ENCODE assay signal across 9 mouse cellular contexts in the genomic region with DNA sequence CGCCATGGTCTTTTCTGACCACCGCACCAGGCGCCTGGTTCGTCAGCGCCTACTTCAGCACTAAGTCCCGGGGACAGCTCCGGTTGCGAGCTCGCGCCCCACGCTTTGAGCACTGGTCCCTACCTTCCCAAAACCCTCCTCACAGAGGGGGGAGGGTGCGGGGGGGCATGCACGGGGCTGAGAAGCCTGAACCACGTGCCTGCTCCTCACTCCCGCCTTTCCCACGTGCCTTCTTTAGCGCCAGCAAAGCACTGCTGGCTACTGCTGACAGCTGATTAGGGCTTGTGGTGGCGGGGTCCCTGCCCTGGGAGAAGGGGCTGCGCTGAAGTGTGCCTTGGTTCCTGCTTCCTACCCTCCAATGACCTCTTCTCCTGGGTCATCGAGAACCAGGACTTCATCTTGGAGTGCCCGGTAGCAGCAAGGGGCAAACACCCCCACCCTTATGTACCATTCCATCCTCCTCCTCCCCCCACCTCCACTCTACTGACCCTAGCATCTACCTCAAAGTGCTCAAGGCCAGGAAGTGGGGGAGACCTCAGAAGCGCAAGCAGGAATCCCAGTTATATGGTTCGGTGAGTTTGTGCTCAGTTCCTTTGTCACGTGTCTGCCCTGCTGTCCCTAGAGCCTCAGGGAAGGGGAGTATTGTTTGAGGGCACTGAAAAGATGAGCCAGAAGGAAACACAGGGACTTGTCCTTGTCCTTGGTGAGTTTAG. TPM values are rescaled to one million over a fixed set of nuclear protein-coding genes. Genes with fewer than 3 reads are reported as not detected.
A peak's percentile ranks its signal among the peaks of the same experiment; 100 is the strongest.
DNase-seq lines count a peak whose midpoint lies in the region; ATAC-seq and TF ChIP-seq lines count a peak whose summit lies in the region.
"Had no signal": no experiment of that assay in that cellular context is flagged by ENCODE, and none has a peak within 500 bp of the region (broad histone marks: within the 10 kb centered on the region; RNA-seq: fewer than 3 reads in every experiment).

A gene (minus strand): TSS at position 143 of the 713 bp plus-strand sequence.

- TF ChIP-seq CTCF in Patski (IDR thresholded peaks at IDR 0.05), result no peak

- H3K36me3 ChIP-seq in heart, embryonic 12.5 days, result no peaks in the 10 kb centered on the region
- H3K36me3 ChIP-seq in forebrain, embryonic 16.5 days (ENCODE audit: control insufficient read depth, insufficient read depth), result no peaks in the 10 kb centered on the region
- H3K36me3 ChIP-seq in stomach, embryonic 16.5 days (ENCODE audit: control insufficient read depth, insufficient read depth, low read length), result no peaks in the 10 kb centered on the region

- CTCF ChIA-PET in Patski (lab: Charles Lee), result no interaction called here

- H3K4me2 ChIP-seq in heart, embryonic 12.5 days, result peak within 1 kb of the TSS; percentile 34
- peak within 1 kb of the TSS; percentile 28 for H3K4me2 ChIP-seq in forebrain, embryonic 16.5 days (ENCODE audit: low read length)
- H3K4me2 ChIP-seq in stomach, embryonic 16.5 days (ENCODE audit: low read depth, low read length), result no peak within 1 kb of the TSS

- H3K9ac ChIP-seq in heart, embryonic 12.5 days, result no peak within 1 kb of the TSS
- H3K9ac ChIP-seq in forebrain, embryonic 16.5 days (replicated peaks; ENCODE audit: low read depth, low read length), result peak within 1 kb of the TSS; percentile 22; the same call in 1 of the 2 replicates
- H3K9ac ChIP-seq in stomach, embryonic 16.5 days (ENCODE audit: low read length), result no peak within 1 kb of the TSS
- H3K9ac ChIP-seq: liver, embryonic 14.5 days had no signal

- 0 out of 2 replicates have a peak, but pooled peaks have one; percentile 51 for ATAC-seq in heart, embryonic 12.5 days (ENCODE audit: insufficient number of reproducible peaks, low FRiP score)
- ATAC-seq in Patski, result peak; percentile 40
- ATAC-seq in forebrain, embryonic 16.5 days, result peak; percentile 36; the same call in 1 of the 2 replicates
- peak; percentile 53 for ATAC-seq in megakaryocyte-erythroid progenitor cell, adult 5-6 weeks (replicated peaks; ENCODE audit: low FRiP score, low TSS enrichment, poor library complexity, severe bottlenecking)
- ATAC-seq in stomach, embryonic 16.5 days (ENCODE audit: insufficient read depth, low FRiP score), result peak; percentile 69; the same call in 1 of the 2 replicates

- H3K4me3 ChIP-seq in heart, embryonic 12.5 days, result no peak within 1 kb of the TSS
- peak within 1 kb of the TSS; percentile 13 for H3K4me3 ChIP-seq in forebrain, embryonic 16.5 days (replicated peaks; ENCODE audit: low read length)
- no peak within 1 kb of the TSS for H3K4me3 ChIP-seq in stomach, embryonic 16.5 days (replicated peaks; ENCODE audit: low read length)

- H3K27me3 ChIP-seq in heart, embryonic 12.5 days (replicated peaks), result peaks cover 56% of the 10 kb centered on the region
- no peaks in the 10 kb centered on the region for H3K27me3 ChIP-seq in Patski
- peaks cover 10% of the 10 kb centered on the region; the same call in 1 of the 2 replicates for H3K27me3 ChIP-seq in forebrain, embryonic 16.5 days (replicated peaks; ENCODE audit: control insufficient read depth, insufficient read depth, low read length)
- H3K27me3 ChIP-seq in stomach, embryonic 16.5 days (ENCODE audit: control insufficient read depth, insufficient read depth, low read length), result 0 out of 2 replicates have a peak, but pooled peaks cover 5% of the 10 kb centered on the region

- 6% methylated on average over 24 of the region's 24 CpGs for WGBS in heart, embryonic 12.5 days
- 7% methylated on average over 23 of the region's 24 CpGs for WGBS in forebrain, embryonic 16.5 days
- 7% methylated on average over 24 of the region's 24 CpGs for WGBS in stomach, embryonic 16.5 days

- peaks cover 19% of the 10 kb centered on the region for H3K4me1 ChIP-seq in heart, embryonic 12.5 days (replicated peaks)
- peaks cover 23% of the 10 kb centered on the region for H3K4me1 ChIP-seq in forebrain, embryonic 16.5 days (replicated peaks; ENCODE audit: control insufficient read depth, insufficient read depth, low read length)
- 0 out of 2 replicates have a peak, but pooled peaks cover under 1% of the 10 kb centered on the region for H3K4me1 ChIP-seq in stomach, embryonic 16.5 days (ENCODE audit: control insufficient read depth, insufficient read depth, low read length)

- in situ Hi-C loops in Patski (cut with MboI; ENCODE audit: low pct_unique_long_range_greater_than_20kb), result no loop called here

- no peak for DNase-seq in heart, adult 8-10 months (ENCODE audit: low spot score)
- DNase-seq in Patski (ENCODE audit: low read depth, low spot score), result no peak
- peak; percentile 66 for DNase-seq in kidney, adult 9 months
- DNase-seq in cerebellum, adult 9-11 months, result no peak

- no peaks in the 10 kb centered on the region for H3K9me3 ChIP-seq in heart, embryonic 12.5 days (replicated peaks)
- no peaks in the 10 kb centered on the region for H3K9me3 ChIP-seq in forebrain, embryonic 16.5 days (ENCODE audit: control insufficient read depth, low read length)
- H3K9me3 ChIP-seq in stomach, embryonic 16.5 days (replicated peaks; ENCODE audit: control insufficient read depth, low read length), result no peaks in the 10 kb centered on the region

- H3K27ac ChIP-seq in heart, embryonic 12.5 days (ENCODE audit: poor library complexity, severe bottlenecking), result no peak within 1 kb of the TSS
- no peak within 1 kb of the TSS for H3K27ac ChIP-seq in forebrain, embryonic 16.5 days (ENCODE audit: low read length)
- H3K27ac ChIP-seq in stomach, embryonic 16.5 days (ENCODE audit: low read length), result no peak within 1 kb of the TSS
- H3K27ac ChIP-seq: liver, embryonic 14.5 days had no signal

- POLR2A ChIA-PET in Patski (lab: Charles Lee), result no interaction called here

RNA-seq across cellular contexts. Expression of the gene that starts here (rescaled TPM):
- polyA plus RNA-seq in heart, embryonic 12.5 days (2016; fragmentation: Nextera tagmentation; extraction: Ambion mirVana), result not detected in 2 replicates
- not detected for total RNA-seq in heart, adult 8-10 months (2022)
- 0.72 TPM for polyA plus RNA-seq in Patski (2021)
- 0.09 TPM in 1 of 2 replicates, not detected in the other for polyA plus RNA-seq in forebrain, embryonic 16.5 days (2015; fragmentation: Nextera tagmentation; extraction: Ambion mirVana)
- total RNA-seq in megakaryocyte-erythroid progenitor cell, adult 5-6 weeks (2014; fragmentation: Nextera tagmentation), result not detected in 2 replicates
- not detected in 2 replicates for total RNA-seq in megakaryocyte-erythroid progenitor cell, adult 5-6 weeks (2017)
- polyA plus RNA-seq in stomach, embryonic 16.5 days (2015; fragmentation: Nextera tagmentation; extraction: Ambion mirVana), result not detected in 2 replicates
- polyA plus RNA-seq: liver, embryonic 14.5 days had no signal

Comparison
In these comparisons a context has a peak if more than half of its experiments do, and no peak if none do; other contexts are left out.
1. Peak in ATAC-seq and H3K4me2 ChIP-seq in heart, embryonic 12.5 days; RNA of the gene not detected or under 1 TPM.
2. Peak in ATAC-seq in Patski; RNA of the gene not detected or under 1 TPM.
3. Peak in ATAC-seq, H3K4me3 ChIP-seq, H3K9ac ChIP-seq and H3K4me2 ChIP-seq in forebrain, embryonic 16.5 days; RNA of the gene not detected or under 1 TPM.
4. Peak in ATAC-seq in megakaryocyte-erythroid progenitor cell, adult 5-6 weeks; RNA of the gene not detected or under 1 TPM.
5. Peak in ATAC-seq in stomach, embryonic 16.5 days; RNA of the gene not detected or under 1 TPM.